Mouse (Mus musculus): ENCODE data around the gene Cd274.

The Cd274 gene

GRCm38 (mm10) chr19:29436793-29437479 is 69.7 kb downstream of the Cd274 start:
- no peak for DNase-seq

Data from cerebellum, adult 18-20 months (tissue).